Mouse (Mus musculus): ENCODE data around the gene Pheta1. TPM values are rescaled to one million over a fixed set of nuclear protein-coding genes. Genes with fewer than 3 reads are reported as not detected.
"Not testable (repeated sequence)": the region's sequence is repeated elsewhere in the genome, so short reads cannot be mapped to it uniquely, and the experiment has no call there.

The Pheta1 gene
- polyA plus RNA-seq, 1 experiment from 2014 or later: 18.8 TPM

GRCm38 (mm10) chr5:121843138-121843905 lies 5.5 kb upstream of the Pheta1 start:
- H3K27me3 ChIP-seq (replicated peaks; ENCODE audit: control insufficient read depth, insufficient read depth, low read length): peaks cover 24% of the 10 kb centered on the region
- peak overlapping the region; percentile 46 for H3K4me3 ChIP-seq (ENCODE audit: low read depth, low read length)
- H3K4me1 ChIP-seq (ENCODE audit: control insufficient read depth, insufficient read depth, low read length): peaks cover 8% of the 10 kb centered on the region; the same call in 1 of the 2 replicates
- no peaks in the 10 kb centered on the region for H3K36me3 ChIP-seq (ENCODE audit: control insufficient read depth, insufficient read depth, low read length)
- no peaks in the 10 kb centered on the region for H3K9me3 ChIP-seq (ENCODE audit: control insufficient read depth, low read length)
- H3K4me2 ChIP-seq (ENCODE audit: low read depth, low read length): peak overlapping the region; percentile 71
- H3K27ac ChIP-seq (replicated peaks; ENCODE audit: low read depth, low read length): no peak overlapping the region
- DNase-seq (ENCODE audit: low spot score) (peak; percentile 51), ATAC-seq (ENCODE audit: low read depth) (0 out of 2 replicates have a peak, but pooled peaks have one; percentile 7)
- H3K9ac ChIP-seq (ENCODE audit: low read depth, low read length): peak overlapping the region; percentile 64; the same call in 1 of the 2 replicates
- WGBS: 11% methylated on average over 17 of the region's 17 CpGs

- ATAC-seq (ENCODE audit: low read depth): no peak
- peaks cover 17% of the 10 kb centered on the region for H3K27me3 ChIP-seq (replicated peaks; ENCODE audit: control insufficient read depth, insufficient read depth, low read length)
- H3K4me3 ChIP-seq (ENCODE audit: low read depth, low read length): no peak overlapping the region
- WGBS: 29% methylated on average over 4 of the region's 4 CpGs
- H3K27ac ChIP-seq (replicated peaks; ENCODE audit: low read depth, low read length): no peak overlapping the region
- no peak overlapping the region for H3K4me2 ChIP-seq (ENCODE audit: low read depth, low read length)
- no peaks in the 10 kb centered on the region for H3K9me3 ChIP-seq (ENCODE audit: control insufficient read depth, low read length)
- peaks cover 13% of the 10 kb centered on the region for H3K4me1 ChIP-seq (ENCODE audit: control insufficient read depth, insufficient read depth, low read length)
- no peaks in the 10 kb centered on the region for H3K36me3 ChIP-seq (ENCODE audit: control insufficient read depth, insufficient read depth, low read length)
- no peak overlapping the region for H3K9ac ChIP-seq (ENCODE audit: low read depth, low read length)
- no peak for DNase-seq (ENCODE audit: low spot score)
These were observed 3.4 kb upstream of the Pheta1 start for GRCm38 (mm10) chr5:121845361-121845760.

- Histone ChIP-seq H3K9me3 (ENCODE audit: control insufficient read depth, low read length) (no peaks in the 10 kb centered on the region), H3K4me3 (ENCODE audit: low read depth, low read length) (no peak overlapping the region), H3K4me1 (ENCODE audit: control insufficient read depth, insufficient read depth, low read length) (peaks cover 19% of the 10 kb centered on the region), H3K36me3 (ENCODE audit: control insufficient read depth, insufficient read depth, low read length) (peaks cover 4% of the 10 kb centered on the region; the same call in 1 of the 2 replicates), H3K9ac (ENCODE audit: low read depth, low read length) (no peak overlapping the region), H3K27ac (replicated peaks; ENCODE audit: low read depth, low read length) (no peak overlapping the region), H3K27me3 (replicated peaks; ENCODE audit: control insufficient read depth, insufficient read depth, low read length) (peaks cover 17% of the 10 kb centered on the region), H3K4me2 (ENCODE audit: low read depth, low read length) (no peak overlapping the region)
- DNase-seq (ENCODE audit: low spot score) (no peak), ATAC-seq (ENCODE audit: low read depth) (no peak)
- WGBS: 81% methylated on average over 11 of the region's 11 CpGs
These were observed 2.5 kb upstream of the Pheta1 start for GRCm38 (mm10) chr5:121846322-121846721.

GRCm38 (mm10) chr5:121847269-121847668 lies 1.5 kb upstream of the Pheta1 start:
- WGBS: 76% methylated on average over 3 of the region's 3 CpGs
- not testable (repeated sequence) for H3K4me3 ChIP-seq (ENCODE audit: low read depth, low read length); ATAC-seq (ENCODE audit: low read depth)

GRCm38 (mm10) chr5:121848035-121848519 lies 707 bp upstream of the Pheta1 start:
- H3K4me1 ChIP-seq (ENCODE audit: control insufficient read depth, insufficient read depth, low read length): peaks cover 19% of the 10 kb centered on the region
- ATAC-seq (ENCODE audit: low read depth) (peak; percentile 30), DNase-seq (ENCODE audit: low spot score) (peak; percentile 80)
- peak overlapping the region; percentile 88 for H3K9ac ChIP-seq (ENCODE audit: low read depth, low read length)
- WGBS: 0% methylated on average over 16 of the region's 17 CpGs
- no peaks in the 10 kb centered on the region for H3K9me3 ChIP-seq (ENCODE audit: control insufficient read depth, low read length)
- H3K36me3 ChIP-seq (ENCODE audit: control insufficient read depth, insufficient read depth, low read length): peaks cover 21% of the 10 kb centered on the region
- peaks cover 15% of the 10 kb centered on the region for H3K27me3 ChIP-seq (replicated peaks; ENCODE audit: control insufficient read depth, insufficient read depth, low read length)
- H3K27ac ChIP-seq (replicated peaks; ENCODE audit: low read depth, low read length): peak overlapping the region; percentile 86
- peak overlapping the region; percentile 90 for H3K4me3 ChIP-seq (ENCODE audit: low read depth, low read length)
- peak overlapping the region; percentile 77 for H3K4me2 ChIP-seq (ENCODE audit: low read depth, low read length)

More at GRCm38 (mm10) chr5:121847269-121847668, 1.5 kb upstream of the Pheta1 start:
- DNase-seq (ENCODE audit: low spot score); H3K4me2 ChIP-seq (ENCODE audit: low read depth, low read length); H3K27ac ChIP-seq (replicated peaks; ENCODE audit: low read depth, low read length); H3K9ac ChIP-seq (ENCODE audit: low read depth, low read length); H3K9me3 ChIP-seq (ENCODE audit: control insufficient read depth, low read length): not testable (repeated sequence)
- Histone ChIP-seq H3K36me3 (ENCODE audit: control insufficient read depth, insufficient read depth, low read length) (peaks cover 13% of the 10 kb centered on the region), H3K4me1 (ENCODE audit: control insufficient read depth, insufficient read depth, low read length) (peaks cover 19% of the 10 kb centered on the region), H3K27me3 (replicated peaks; ENCODE audit: control insufficient read depth, insufficient read depth, low read length) (peaks cover 17% of the 10 kb centered on the region)

GRCm38 (mm10) chr5:121849478-121850349 lies 930 bp downstream of the Pheta1 start:
- no peak overlapping the region for H3K27ac ChIP-seq (replicated peaks; ENCODE audit: low read depth, low read length)
- peaks cover 16% of the 10 kb centered on the region for H3K4me1 ChIP-seq (ENCODE audit: control insufficient read depth, insufficient read depth, low read length)
- peaks cover 37% of the 10 kb centered on the region for H3K36me3 ChIP-seq (ENCODE audit: control insufficient read depth, insufficient read depth, low read length)
- H3K4me3 ChIP-seq (ENCODE audit: low read depth, low read length): peak overlapping the region; percentile 90
- no peak for ATAC-seq (ENCODE audit: low read depth)
- H3K4me2 ChIP-seq (ENCODE audit: low read depth, low read length): peak overlapping the region; percentile 77
- no peaks in the 10 kb centered on the region for H3K27me3 ChIP-seq (replicated peaks; ENCODE audit: control insufficient read depth, insufficient read depth, low read length)
- WGBS: 36% methylated on average over 19 of the region's 20 CpGs
- DNase-seq (ENCODE audit: low spot score): no peak
- peak overlapping the region; percentile 88 for H3K9ac ChIP-seq (ENCODE audit: low read depth, low read length)
- no peaks in the 10 kb centered on the region for H3K9me3 ChIP-seq (ENCODE audit: control insufficient read depth, low read length)

GRCm38 (mm10) chr5:121853368-121854051 lies 4.7 kb downstream of the Pheta1 start:
- no peaks in the 10 kb centered on the region for H3K27me3 ChIP-seq (replicated peaks; ENCODE audit: control insufficient read depth, insufficient read depth, low read length)
- no peak overlapping the region for H3K9ac ChIP-seq (ENCODE audit: low read depth, low read length)
- DNase-seq (ENCODE audit: low spot score) (no peak), ATAC-seq (ENCODE audit: low read depth) (no peak)
- peaks cover 40% of the 10 kb centered on the region for H3K36me3 ChIP-seq (ENCODE audit: control insufficient read depth, insufficient read depth, low read length)
- H3K4me1 ChIP-seq (ENCODE audit: control insufficient read depth, insufficient read depth, low read length): peaks cover 16% of the 10 kb centered on the region
- H3K9me3 ChIP-seq (ENCODE audit: control insufficient read depth, low read length): no peaks in the 10 kb centered on the region
- H3K4me2 ChIP-seq (ENCODE audit: low read depth, low read length): no peak overlapping the region
- no peak overlapping the region for H3K27ac ChIP-seq (replicated peaks; ENCODE audit: low read depth, low read length)
- 85% methylated on average over 9 of the region's 9 CpGs for WGBS
- no peak overlapping the region for H3K4me3 ChIP-seq (ENCODE audit: low read depth, low read length)

- Histone ChIP-seq H3K9me3 (ENCODE audit: control insufficient read depth, low read length) (no peaks in the 10 kb centered on the region), H3K36me3 (ENCODE audit: control insufficient read depth, insufficient read depth, low read length) (peaks cover 40% of the 10 kb centered on the region), H3K4me2 (ENCODE audit: low read depth, low read length) (no peak overlapping the region), H3K27me3 (replicated peaks; ENCODE audit: control insufficient read depth, insufficient read depth, low read length) (no peaks in the 10 kb centered on the region), H3K4me1 (ENCODE audit: control insufficient read depth, insufficient read depth, low read length) (peaks cover 11% of the 10 kb centered on the region), H3K9ac (ENCODE audit: low read depth, low read length) (no peak overlapping the region), H3K4me3 (ENCODE audit: low read depth, low read length) (no peak overlapping the region), H3K27ac (replicated peaks; ENCODE audit: low read depth, low read length) (no peak overlapping the region)
- WGBS: 73% methylated on average over 10 of the region's 10 CpGs
- ATAC-seq (ENCODE audit: low read depth) (no peak), DNase-seq (ENCODE audit: low spot score) (no peak)
These were observed 6.0 kb downstream of the Pheta1 start for GRCm38 (mm10) chr5:121854768-121855167.

Measured in embryonic facial prominence, embryonic 14.5 days (tissue).